Mouse (Mus musculus) small intestine, adult 2 months (tissue): Measurements from ENCODE around the gene Dzank1. TPM values are rescaled to one million over a fixed set of nuclear protein-coding genes. Genes with fewer than 3 reads are reported as not detected.
A peak's percentile ranks its signal among the peaks of the same experiment; 100 is the strongest.

Experiments used
- H3K27ac ChIP-seq: fragments of 200-500 bp; 2 replicates; pipeline ENCODE4 v1.5.1; 2012; ENCODE audit warnings: low read depth, low read length, control low read depth, inconsistent platforms; ENCODE audit not compliant: insufficient read depth
- H3K27me3 ChIP-seq: fragments of 200-500 bp; 2 replicates; pipeline ENCODE4 v1.6.1; 2012; ENCODE audit warnings: mild to moderate bottlenecking, moderate library complexity, low read length, inconsistent platforms; ENCODE audit not compliant: control insufficient read depth, insufficient read depth
- H3K36me3 ChIP-seq: fragments of 200-500 bp; 2 replicates; pipeline ENCODE4 v1.6.1; 2012; ENCODE audit warnings: mild to moderate bottlenecking, low read length, control low read depth, inconsistent platforms; ENCODE audit not compliant: control insufficient read depth, insufficient read depth
- H3K4me1 ChIP-seq: fragments of 200-500 bp; 2 replicates; pipeline ENCODE4 v1.6.1; 2012; ENCODE audit warnings: low read length, inconsistent platforms, mixed read lengths; ENCODE audit not compliant: control insufficient read depth, insufficient read depth, insufficient read length
- H3K4me3 ChIP-seq: fragments of 200-500 bp; 2 replicates; pipeline ENCODE4 v1.5.1; 2012; ENCODE audit warnings: low read depth, mild to moderate bottlenecking, control low read depth, inconsistent platforms, low read length, moderate library complexity
- CTCF ChIP-seq: fragments of 200-500 bp; IDR thresholded peaks from 2 replicates; pipeline ENCODE4 v1.5.1; 2012; ENCODE audit warnings: low read depth, mild to moderate bottlenecking, control low read depth, inconsistent platforms, low read length, moderate library complexity, mixed read lengths; ENCODE audit not compliant: insufficient replicate concordance, insufficient read length; ENCODE audit errors: extremely low read depth
- POLR2A ChIP-seq: fragments of 200-500 bp; IDR thresholded peaks from 2 replicates; pipeline ENCODE4 v1.6.1; 2012; ENCODE audit warnings: low read depth, mild to moderate bottlenecking, control low read depth, inconsistent platforms, low read length, moderate library complexity
- WGBS: fragments of 180-500 bp; shearing (Covaris S2); methylation state at CpG from one replicate; pipeline ENCODE4 v1.1.7; 2018; 5-methylcytosine and 5-hydroxymethylcytosine counted together
- polyA plus RNA-seq: library from polyadenylated mRNA; depleted of rRNA; stranded (reverse); fragments of >200 nt; gene quantifications from 2 replicates; pipeline ENCODE4 v1.2.3, GENCODE M21; 2012

Dzank1 gene
- polyA plus RNA-seq, 1 experiment: 0.08 TPM

DNA sequence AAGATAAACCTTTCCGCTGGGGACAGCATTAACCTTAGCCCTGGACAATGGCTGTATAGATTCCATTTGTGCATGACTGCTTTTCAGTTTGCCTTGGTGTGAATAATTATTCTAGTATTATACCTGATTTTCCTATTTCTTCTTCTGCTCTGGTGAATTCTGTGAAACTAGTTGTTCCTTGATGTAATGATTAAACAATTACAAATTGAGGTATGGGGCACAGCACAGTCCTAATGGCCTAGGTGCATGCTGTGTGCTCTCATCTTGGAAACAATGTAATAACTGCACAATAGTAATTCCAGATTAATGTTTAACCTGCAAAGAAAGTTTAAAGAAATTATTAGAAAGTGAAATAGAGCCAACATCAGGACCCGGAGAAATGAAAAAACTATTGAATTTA is 17.8 kb upstream of the Dzank1 start:
- H3K4me3 ChIP-seq: no peak overlapping the region
- TF ChIP-seq POLR2A (no peak), CTCF (no peak)
- no peak overlapping the region for H3K27ac ChIP-seq
- peaks cover 12% of the 10 kb centered on the region for H3K36me3 ChIP-seq
- H3K4me1 ChIP-seq: peaks cover 5% of the 10 kb centered on the region; the same call in 1 of the 2 replicates
- H3K27me3 ChIP-seq: no peaks in the 10 kb centered on the region
- WGBS: 38% methylated on average over 2 of the region's 2 CpGs

DNA sequence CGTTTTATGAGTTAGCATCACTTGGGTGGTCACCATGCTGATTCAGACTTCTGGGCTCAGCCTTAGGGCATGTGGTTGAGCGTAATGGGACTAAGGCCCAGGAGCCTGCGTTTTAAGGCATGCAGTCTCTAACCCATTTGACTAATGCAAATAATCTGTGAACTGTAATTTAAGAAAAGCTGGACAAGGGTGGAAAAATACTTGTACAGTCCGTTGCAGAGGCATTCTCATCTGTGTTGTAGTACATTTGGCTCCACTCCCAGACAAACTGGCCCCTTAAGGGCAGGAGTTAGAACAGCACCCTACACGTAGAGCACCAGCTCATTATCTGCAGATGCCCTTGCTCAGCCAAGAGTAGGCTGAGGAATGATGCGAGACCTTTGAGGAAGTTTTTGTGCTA is 17.4 kb upstream of the Dzank1 start:
- peaks cover 14% of the 10 kb centered on the region for H3K36me3 ChIP-seq
- no peak overlapping the region for H3K27ac ChIP-seq
- peaks cover 5% of the 10 kb centered on the region; the same call in 1 of the 2 replicates for H3K4me1 ChIP-seq
- H3K27me3 ChIP-seq: no peaks in the 10 kb centered on the region
- no peak overlapping the region for H3K4me3 ChIP-seq
- WGBS: 39% methylated on average over 6 of the region's 6 CpGs
- TF ChIP-seq CTCF (no peak), POLR2A (no peak)

DNA sequence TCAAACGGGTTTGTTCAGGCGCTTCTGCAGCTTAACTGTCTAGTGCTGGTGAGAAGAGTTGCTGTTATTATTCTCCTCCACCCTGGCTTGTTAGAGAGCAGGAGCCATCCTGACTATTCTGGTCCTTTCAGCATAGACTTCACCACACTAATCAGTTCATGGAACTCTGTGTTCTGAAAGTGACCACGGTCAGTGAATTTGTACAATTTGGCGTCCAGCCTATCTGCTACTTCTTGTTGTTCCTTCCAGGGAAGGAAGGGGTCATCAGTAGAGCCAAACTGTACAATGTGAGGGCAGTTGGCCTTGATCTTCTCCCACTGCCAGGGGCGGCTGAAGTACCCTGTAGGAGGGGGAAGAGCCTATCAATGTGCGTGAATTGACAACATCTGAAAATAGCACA is 16.5 kb upstream of the Dzank1 start:
- Histone ChIP-seq H3K27ac (no peak overlapping the region), H3K36me3 (peaks cover 23% of the 10 kb centered on the region), H3K27me3 (no peaks in the 10 kb centered on the region), H3K4me3 (no peak overlapping the region), H3K4me1 (peaks cover 5% of the 10 kb centered on the region; the same call in 1 of the 2 replicates)
- TF ChIP-seq POLR2A (no peak), CTCF (no peak)
- WGBS: 90% methylated on average over 6 of the region's 6 CpGs

DNA sequence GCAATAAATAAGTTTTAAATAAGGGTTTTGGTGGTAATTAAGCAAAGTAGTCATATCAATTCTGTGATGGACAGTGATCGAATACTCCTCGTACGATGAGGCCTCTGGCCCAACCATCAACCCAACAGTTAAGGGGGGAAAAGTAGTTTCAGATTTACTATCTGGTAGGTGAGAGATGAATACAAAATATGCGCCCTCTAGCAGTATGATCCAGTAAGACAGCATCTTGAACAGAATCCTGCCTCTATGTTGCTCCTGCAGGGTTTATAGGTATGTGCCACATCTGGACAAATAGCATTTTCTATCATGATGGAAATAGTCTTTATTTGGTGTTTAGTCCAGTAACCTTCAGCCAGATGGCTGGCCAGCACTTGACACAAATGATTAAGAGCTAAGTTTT is 14.0 kb upstream of the Dzank1 start:
- Histone ChIP-seq H3K27me3 (no peaks in the 10 kb centered on the region), H3K36me3 (peaks cover 39% of the 10 kb centered on the region), H3K4me1 (peaks cover 5% of the 10 kb centered on the region; the same call in 1 of the 2 replicates), H3K4me3 (no peak overlapping the region), H3K27ac (no peak overlapping the region)
- TF ChIP-seq POLR2A (no peak), CTCF (no peak)
- WGBS: 83% methylated on average over 4 of the region's 4 CpGs

DNA sequence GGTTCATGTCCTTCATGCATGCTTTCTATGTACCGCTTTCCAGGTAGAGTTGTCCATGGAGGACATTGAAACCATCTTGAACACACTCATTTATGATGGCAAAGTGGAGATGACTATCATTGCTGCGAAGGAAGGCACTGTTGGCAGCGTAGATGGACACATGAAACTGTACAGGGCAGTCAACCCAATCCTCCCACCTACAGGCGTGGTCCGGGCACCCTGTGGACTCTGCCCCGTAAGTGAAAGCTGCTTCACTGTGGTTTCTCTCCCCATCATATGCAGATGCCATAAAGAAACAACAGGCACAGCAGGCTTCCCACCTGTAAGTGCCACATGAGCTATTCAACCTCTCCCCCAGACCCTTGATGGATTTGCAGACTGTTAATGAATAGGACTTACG is 9.9 kb upstream of the Dzank1 start:
- H3K36me3 ChIP-seq: peaks cover 61% of the 10 kb centered on the region
- 83% methylated on average over 7 of the region's 7 CpGs for WGBS
- no peak overlapping the region for H3K4me3 ChIP-seq

DNA sequence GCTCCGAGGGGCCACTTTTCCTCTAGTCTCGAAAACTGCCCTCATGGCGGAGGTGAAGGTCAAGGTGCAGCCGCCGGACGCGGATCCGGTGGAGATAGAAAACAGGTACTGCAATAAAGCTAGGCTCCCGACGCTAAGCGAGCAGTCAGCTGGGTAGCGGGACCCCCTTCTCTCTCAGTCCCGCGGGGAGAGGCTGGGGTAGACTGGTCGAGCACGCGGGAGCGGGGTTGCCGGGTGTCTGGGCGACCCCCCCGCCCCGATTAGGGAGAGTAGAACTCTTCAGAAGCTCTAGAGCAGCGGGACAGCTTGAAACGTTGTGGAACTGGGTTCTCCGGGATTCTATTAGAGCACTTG is 584 bp upstream of the Dzank1 start:
- Histone ChIP-seq H3K4me1 (peaks cover 2% of the 10 kb centered on the region; the same call in 1 of the 2 replicates), H3K36me3 (peaks cover 8% of the 10 kb centered on the region), H3K27me3 (no peaks in the 10 kb centered on the region), H3K27ac (0 out of 2 replicates have a peak overlapping the region, but pooled peaks have one; percentile 90), H3K4me3 (peak overlapping the region; percentile 81)
- TF ChIP-seq POLR2A (no peak), CTCF (no peak)
- WGBS: under 1% methylated on average over 25 of the region's 25 CpGs

More for the DNA sequence above, 9.9 kb upstream of the Dzank1 start:
- no peak overlapping the region for H3K27ac ChIP-seq
- TF ChIP-seq CTCF: no peak
- TF ChIP-seq POLR2A: no peak
- H3K4me1 ChIP-seq: no peaks in the 10 kb centered on the region
- no peaks in the 10 kb centered on the region for H3K27me3 ChIP-seq

DNA sequence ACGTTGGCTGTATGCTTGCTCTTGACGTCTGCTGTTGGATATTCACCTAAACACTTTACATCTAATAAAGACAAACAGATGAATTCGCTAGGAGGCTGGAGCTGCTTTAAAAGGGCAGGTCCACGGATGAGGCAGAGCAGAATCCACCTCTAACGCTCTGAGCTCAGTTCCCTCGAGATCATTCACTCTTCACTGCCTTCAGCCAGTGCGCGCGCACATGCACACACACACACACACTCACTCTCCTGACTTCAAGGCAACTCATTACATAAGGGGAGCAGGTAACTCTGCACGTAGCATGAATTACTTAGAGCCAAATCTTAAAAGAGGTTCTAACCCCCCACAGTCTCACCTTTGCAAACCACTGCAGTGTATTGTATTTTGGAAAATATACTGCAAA is 1.4 kb downstream of the Dzank1 start:
- TF ChIP-seq CTCF: no peak
- TF ChIP-seq POLR2A: no peak
- H3K4me3 ChIP-seq: no peak overlapping the region
- H3K27me3 ChIP-seq: no peaks in the 10 kb centered on the region
- peaks cover 2% of the 10 kb centered on the region; the same call in 1 of the 2 replicates for H3K4me1 ChIP-seq
- H3K27ac ChIP-seq: no peak overlapping the region
- no peaks in the 10 kb centered on the region for H3K36me3 ChIP-seq
- WGBS: 50% methylated on average over 10 of the region's 10 CpGs

DNA sequence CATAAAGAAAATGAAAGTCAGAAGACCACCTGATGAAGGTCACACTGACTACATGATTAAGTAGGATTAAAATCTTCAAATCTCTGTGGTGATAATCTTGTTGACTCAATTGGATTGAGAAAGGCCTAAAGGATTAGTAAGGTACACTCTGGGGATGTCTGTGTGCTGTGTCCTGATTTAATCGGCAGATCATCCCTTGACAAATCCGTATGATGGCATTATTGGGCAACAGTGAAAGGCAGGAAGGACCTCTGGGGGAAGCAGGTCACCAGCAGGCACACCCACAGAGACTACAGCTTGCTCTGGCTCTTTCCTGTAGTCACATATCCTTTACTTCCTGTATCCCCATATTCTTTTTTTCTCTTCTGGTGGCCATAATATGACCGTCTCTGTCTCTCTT is 7.4 kb downstream of the Dzank1 start:
- TF ChIP-seq CTCF: no peak
- Histone ChIP-seq H3K36me3 (no peaks in the 10 kb centered on the region), H3K27me3 (no peaks in the 10 kb centered on the region), H3K4me1 (no peaks in the 10 kb centered on the region), H3K4me3 (no peak overlapping the region), H3K27ac (no peak overlapping the region)
- WGBS: 46% methylated on average over 3 of the region's 3 CpGs
